Mouse (Mus musculus) testis, adult 2 months (tissue): ENCODE results near the gene Sec1.

Source experiments
- CTCF ChIP-seq: fragments of 200-500 bp; IDR thresholded peaks from 2 replicates; pipeline ENCODE4 v1.5.1; 2012; ENCODE audit warnings: low read depth, mild to moderate bottlenecking, inconsistent platforms, low read length, moderate library complexity; ENCODE audit not compliant: control insufficient read depth, insufficient read depth, insufficient replicate concordance
- POLR2A ChIP-seq: fragments of 200-500 bp; IDR thresholded peaks from 2 replicates; pipeline ENCODE4 v1.6.1; 2012; ENCODE audit warnings: low read depth, mild to moderate bottlenecking, inconsistent platforms, low read length, moderate library complexity; ENCODE audit not compliant: control insufficient read depth

GRCm38 (mm10) chr7:45700301-45701015 is 6.3 kb upstream of the Sec1 start:
- TF ChIP-seq CTCF, result no peak
- TF ChIP-seq POLR2A, result no peak
